Mouse (Mus musculus) brain, embryonic 14.5 days (tissue): ENCODE measurements around the gene Frg2f1.

ENCODE experiments used
- CTCF ChIP-seq: fragments of 200-500 bp; IDR thresholded peaks from 2 replicates; pipeline ENCODE4 v1.5.1; 2012; ENCODE audit warnings: inconsistent platforms, mild to moderate bottlenecking, moderate library complexity, borderline replicate concordance; ENCODE audit not compliant: insufficient read depth, insufficient read length; ENCODE audit errors: extremely low read depth
- POLR2A ChIP-seq: fragments of 200-500 bp; IDR thresholded peaks from 2 replicates; pipeline ENCODE4 v1.6.1; 2012; ENCODE audit warnings: mild to moderate bottlenecking, inconsistent platforms, borderline replicate concordance; ENCODE audit not compliant: poor library complexity, insufficient read depth, insufficient read length, severe bottlenecking; ENCODE audit errors: extremely low read depth

DNA sequence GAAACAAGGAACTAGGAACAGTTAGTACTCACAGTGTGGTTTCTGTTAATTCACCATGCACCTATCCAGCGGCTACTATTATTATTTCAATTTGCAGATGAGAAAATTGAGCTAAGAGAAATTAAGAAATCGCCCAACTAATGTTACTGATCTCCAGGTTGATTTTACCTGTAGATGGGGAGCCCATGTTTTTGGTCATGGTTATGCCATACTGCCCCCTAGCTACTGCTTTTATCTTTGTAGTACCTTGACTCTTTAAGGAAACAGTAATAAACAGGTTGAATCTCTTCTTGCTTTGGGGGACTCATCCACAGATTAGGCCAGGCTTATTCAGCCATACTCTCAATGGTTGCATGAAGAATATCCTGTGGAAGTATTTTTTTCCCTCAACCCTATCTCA is 7.5 kb downstream of the Frg2f1 start:
- TF ChIP-seq POLR2A (no peak), CTCF (peak; percentile 9; the same call in 1 of the 2 replicates)
